Mouse (Mus musculus) liver, embryonic 15.5 days (tissue): ENCODE results near the gene Nfkbid. TPM values are rescaled to one million over a fixed set of nuclear protein-coding genes. Genes with fewer than 3 reads are reported as not detected.

ENCODE experiments used
- ATAC-seq: fragments of 200-750 bp; cut with Nextera tagmentation; 2 replicates; pipeline ENCODE4 v1.8.0; 2017; ENCODE audit warnings: moderate number of reproducible peaks, mild to moderate bottlenecking, moderate library complexity; ENCODE audit not compliant: insufficient read depth
- H3K27ac ChIP-seq: fragments of 300-500 bp; sonication (generic); replicated peaks from 2 replicates; pipeline ENCODE4 v1.5.1; 2015; ENCODE audit warnings: mild to moderate bottlenecking, inconsistent platforms
- H3K27me3 ChIP-seq: fragments of 300-500 bp; sonication (generic); 2 replicates; pipeline ENCODE4 v1.6.1; 2015; ENCODE audit warnings: mild to moderate bottlenecking, inconsistent platforms
- H3K36me3 ChIP-seq: fragments of 300-500 bp; sonication (generic); replicated peaks from 2 replicates; pipeline ENCODE4 v1.6.1; 2015; ENCODE audit warnings: moderate library complexity, mild to moderate bottlenecking, inconsistent platforms
- H3K4me1 ChIP-seq: fragments of 300-500 bp; sonication (generic); replicated peaks from 2 replicates; pipeline ENCODE4 v1.6.1; 2015; ENCODE audit warnings: inconsistent platforms
- H3K4me2 ChIP-seq: fragments of 300-500 bp; sonication (generic); 2 replicates; pipeline ENCODE4 v1.6.1; 2015; ENCODE audit warnings: moderate library complexity, mild to moderate bottlenecking, inconsistent platforms
- H3K4me3 ChIP-seq: fragments of 300-500 bp; sonication (generic); replicated peaks from 2 replicates; pipeline ENCODE4 v1.5.1; 2015; ENCODE audit warnings: mild to moderate bottlenecking, inconsistent platforms
- H3K9ac ChIP-seq: fragments of 300-500 bp; sonication (generic); 2 replicates; pipeline ENCODE4 v1.6.1; 2015; ENCODE audit warnings: moderate library complexity, mild to moderate bottlenecking, inconsistent platforms
- H3K9me3 ChIP-seq: fragments of 300-500 bp; sonication (generic); replicated peaks from 2 replicates; pipeline ENCODE4 v1.6.1; 2016; ENCODE audit warnings: inconsistent platforms
- WGBS: fragments of 180-500 bp; shearing (Covaris S2); methylation state at CpG from one replicate; pipeline ENCODE4 v1.1.7; 2015; ENCODE audit warnings: mixed read lengths; ENCODE audit not compliant: insufficient replicate concordance; 5-methylcytosine and 5-hydroxymethylcytosine counted together
- polyA plus RNA-seq: library from polyadenylated mRNA; unstranded; fragments of >200 nt; fragmentation: Nextera tagmentation; extraction: Ambion mirVana; gene quantifications from 2 replicates; pipeline ENCODE4 v1.2.1, GENCODE M21; 2015

The Nfkbid gene
- polyA plus RNA-seq: 1.6 and 1.8 TPM in 2 replicates

- WGBS: 6% methylated on average over 31 of the region's 31 CpGs
- Histone ChIP-seq H3K4me1 (peaks cover 32% of the 10 kb centered on the region), H3K27me3 (peaks cover 13% of the 10 kb centered on the region; the same call in 1 of the 2 replicates), H3K36me3 (peaks cover 13% of the 10 kb centered on the region), H3K4me3 (peak within 1 kb of the TSS; percentile 62), H3K27ac (peak within 1 kb of the TSS; percentile 65), H3K4me2 (peak within 1 kb of the TSS; percentile 89), H3K9ac (peak within 1 kb of the TSS; percentile 50), H3K9me3 (no peaks in the 10 kb centered on the region)
- peak; percentile 20; the same call in 1 of the 2 replicates for ATAC-seq
Observed at GRCm38 (mm10) chr7:30421175-30421889, at the start of gene Nfkbid. TSS of gene Nfkbid (plus strand) at chr7:30421732.

GRCm38 (mm10) chr7:30373501-30373962 lies 48.0 kb upstream of the Nfkbid start:
- peaks cover 4% of the 10 kb centered on the region for H3K4me1 ChIP-seq
- peak overlapping the region; percentile 53 for H3K4me3 ChIP-seq
- H3K36me3 ChIP-seq: no peaks in the 10 kb centered on the region
- 0 out of 2 replicates have a peak overlapping the region, but pooled peaks have one; percentile 13 for H3K9ac ChIP-seq
- no peaks in the 10 kb centered on the region for H3K9me3 ChIP-seq
- no peaks in the 10 kb centered on the region; the same call in 1 of the 2 replicates for H3K27me3 ChIP-seq
- H3K4me2 ChIP-seq: peak overlapping the region; percentile 72
- H3K27ac ChIP-seq: no peak overlapping the region
- peak; percentile 94 for ATAC-seq
- under 1% methylated on average over 21 of the region's 21 CpGs for WGBS

GRCm38 (mm10) chr7:30380061-30380460 lies 41.5 kb upstream of the Nfkbid start:
- ATAC-seq: no peak
- no peaks in the 10 kb centered on the region for H3K36me3 ChIP-seq
- no peak overlapping the region for H3K9ac ChIP-seq
- H3K27ac ChIP-seq: no peak overlapping the region
- WGBS: 41% methylated on average over 5 of the region's 5 CpGs
- H3K4me1 ChIP-seq: no peaks in the 10 kb centered on the region
- H3K9me3 ChIP-seq: no peaks in the 10 kb centered on the region
- no peaks in the 10 kb centered on the region for H3K27me3 ChIP-seq
- H3K4me3 ChIP-seq: no peak overlapping the region
- H3K4me2 ChIP-seq: no peak overlapping the region

GRCm38 (mm10) chr7:30384106-30384505 lies 37.4 kb upstream of the Nfkbid start:
- WGBS: 61% methylated on average over 9 of the region's 9 CpGs
- Histone ChIP-seq H3K9ac (no peak overlapping the region), H3K27ac (no peak overlapping the region), H3K36me3 (no peaks in the 10 kb centered on the region), H3K4me3 (no peak overlapping the region), H3K4me1 (no peaks in the 10 kb centered on the region), H3K27me3 (no peaks in the 10 kb centered on the region), H3K4me2 (no peak overlapping the region), H3K9me3 (no peaks in the 10 kb centered on the region)
- no peak for ATAC-seq

- no peak for ATAC-seq
- WGBS: 35% methylated on average over 4 of the region's 4 CpGs
- no peaks in the 10 kb centered on the region for H3K36me3 ChIP-seq
- H3K27ac ChIP-seq: no peak overlapping the region
- H3K4me2 ChIP-seq: no peak overlapping the region
- H3K9ac ChIP-seq: no peak overlapping the region
- no peaks in the 10 kb centered on the region for H3K27me3 ChIP-seq
- H3K4me1 ChIP-seq: peaks cover 5% of the 10 kb centered on the region; the same call in 1 of the 2 replicates
- no peaks in the 10 kb centered on the region for H3K9me3 ChIP-seq
- H3K4me3 ChIP-seq: no peak overlapping the region
Observed at GRCm38 (mm10) chr7:30392746-30393520, 28.6 kb upstream of the Nfkbid start.

GRCm38 (mm10) chr7:30393631-30394030 lies 27.9 kb upstream of the Nfkbid start:
- no peak for ATAC-seq
- H3K4me2 ChIP-seq: no peak overlapping the region
- H3K9me3 ChIP-seq: no peaks in the 10 kb centered on the region
- H3K4me3 ChIP-seq: no peak overlapping the region
- no peak overlapping the region for H3K9ac ChIP-seq
- peaks cover 5% of the 10 kb centered on the region; the same call in 1 of the 2 replicates for H3K4me1 ChIP-seq
- peak overlapping the region; percentile 67 for H3K27ac ChIP-seq
- H3K36me3 ChIP-seq: no peaks in the 10 kb centered on the region
- no peaks in the 10 kb centered on the region for H3K27me3 ChIP-seq
- WGBS: 56% methylated on average over 4 of the region's 4 CpGs

GRCm38 (mm10) chr7:30394379-30394778 lies 27.2 kb upstream of the Nfkbid start:
- 13% methylated on average over 11 of the region's 11 CpGs for WGBS
- Histone ChIP-seq H3K4me2 (no peak overlapping the region), H3K36me3 (no peaks in the 10 kb centered on the region), H3K9me3 (no peaks in the 10 kb centered on the region), H3K4me3 (no peak overlapping the region), H3K9ac (no peak overlapping the region), H3K27ac (peak overlapping the region; percentile 67), H3K27me3 (no peaks in the 10 kb centered on the region), H3K4me1 (peaks cover 5% of the 10 kb centered on the region; the same call in 1 of the 2 replicates)
- ATAC-seq: peak; percentile 70

GRCm38 (mm10) chr7:30394871-30395270 lies 26.7 kb upstream of the Nfkbid start:
- Histone ChIP-seq H3K27ac (no peak overlapping the region), H3K9ac (no peak overlapping the region), H3K4me2 (no peak overlapping the region), H3K4me3 (no peak overlapping the region), H3K4me1 (peaks cover 5% of the 10 kb centered on the region; the same call in 1 of the 2 replicates), H3K27me3 (no peaks in the 10 kb centered on the region), H3K9me3 (no peaks in the 10 kb centered on the region), H3K36me3 (no peaks in the 10 kb centered on the region)
- WGBS: 47% methylated on average over 2 of the region's 2 CpGs
- no peak for ATAC-seq

- H3K27me3 ChIP-seq: no peaks in the 10 kb centered on the region
- no peaks in the 10 kb centered on the region for H3K4me1 ChIP-seq
- H3K27ac ChIP-seq: no peak overlapping the region
- H3K9me3 ChIP-seq: no peaks in the 10 kb centered on the region
- no peak overlapping the region for H3K9ac ChIP-seq
- H3K36me3 ChIP-seq: no peaks in the 10 kb centered on the region
- no peak overlapping the region for H3K4me2 ChIP-seq
- no peak for ATAC-seq
- WGBS: 57% methylated on average over 7 of the region's 7 CpGs
- no peak overlapping the region for H3K4me3 ChIP-seq
Observed at GRCm38 (mm10) chr7:30399671-30400070, 21.9 kb upstream of the Nfkbid start.

- no peak for ATAC-seq
- no peaks in the 10 kb centered on the region for H3K4me1 ChIP-seq
- no peak overlapping the region for H3K4me3 ChIP-seq
- H3K27me3 ChIP-seq: no peaks in the 10 kb centered on the region
- H3K4me2 ChIP-seq: no peak overlapping the region
- H3K9me3 ChIP-seq: no peaks in the 10 kb centered on the region
- H3K36me3 ChIP-seq: no peaks in the 10 kb centered on the region
- no peak overlapping the region for H3K9ac ChIP-seq
- WGBS: 34% methylated on average over 4 of the region's 4 CpGs
- H3K27ac ChIP-seq: no peak overlapping the region
Observed at GRCm38 (mm10) chr7:30402343-30402742, 19.2 kb upstream of the Nfkbid start.

- Histone ChIP-seq H3K4me2 (no peak overlapping the region), H3K9ac (no peak overlapping the region), H3K36me3 (no peaks in the 10 kb centered on the region), H3K27me3 (no peaks in the 10 kb centered on the region), H3K4me3 (no peak overlapping the region), H3K4me1 (peaks cover 10% of the 10 kb centered on the region; the same call in 1 of the 2 replicates), H3K9me3 (no peaks in the 10 kb centered on the region), H3K27ac (no peak overlapping the region)
- ATAC-seq: no peak
- 60% methylated on average over 3 of the region's 3 CpGs for WGBS
Observed at GRCm38 (mm10) chr7:30408639-30409038, 12.9 kb upstream of the Nfkbid start.
